Mouse (Mus musculus) liver, adult 2 months (tissue): ENCODE data around the gene Tm9sf3.

ENCODE experiments used
- CTCF ChIP-seq: fragments of 200-500 bp; IDR thresholded peaks from 2 replicates; pipeline ENCODE4 v1.5.1; 2011; ENCODE audit warnings: low read depth, low read length, control low read depth
- POLR2A ChIP-seq: fragments of 200-500 bp; IDR thresholded peaks from 2 replicates; pipeline ENCODE4 v1.6.1; 2011; ENCODE audit warnings: low read length, control low read depth; ENCODE audit not compliant: insufficient read depth; ENCODE audit errors: extremely low read depth

DNA sequence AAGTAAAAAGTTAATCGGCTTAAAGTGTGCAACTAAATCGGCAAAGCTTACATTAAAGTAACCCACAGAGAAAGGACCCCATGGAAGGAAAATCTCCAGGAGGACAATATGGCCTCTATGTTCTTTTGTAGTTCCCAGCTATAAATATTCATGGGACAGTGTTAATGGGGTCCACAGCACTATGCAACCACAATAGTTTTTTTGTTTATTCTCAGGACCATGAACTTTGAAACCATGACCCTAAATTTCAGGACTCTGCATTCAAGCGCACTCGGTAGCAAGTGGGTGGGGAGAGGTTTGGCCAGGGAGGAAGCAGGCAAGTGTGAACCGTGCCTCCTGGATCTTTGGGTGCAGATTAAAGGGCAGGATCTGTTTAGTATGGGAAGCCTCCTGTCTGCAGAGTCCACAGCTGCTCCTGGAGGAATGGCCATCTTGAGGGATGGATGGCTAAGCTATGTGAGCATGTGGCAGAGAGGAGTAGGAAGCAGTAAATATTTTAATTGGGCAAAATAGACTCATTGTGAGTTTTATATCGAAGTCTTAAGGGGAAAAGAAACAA is 72.8 kb downstream of the Tm9sf3 start:
- TF ChIP-seq CTCF (no peak), POLR2A (no peak)
